Mouse (Mus musculus): Measurements from ENCODE around the gene Tmem210.
A peak's percentile ranks its signal among the peaks of the same experiment; 100 is the strongest.
"Not testable (repeated sequence)": the region's sequence is repeated elsewhere in the genome, so short reads cannot be mapped to it uniquely, and the experiment has no call there.

Tmem210 gene

GRCm38 (mm10) chr2:25287927-25288649 lies at the start of gene Tmem210:
Gene Tmem210, plus strand, starts transcription at chr2:25288145.
- DNase-seq (ENCODE audit: low spot score) = no peak

DNA sequence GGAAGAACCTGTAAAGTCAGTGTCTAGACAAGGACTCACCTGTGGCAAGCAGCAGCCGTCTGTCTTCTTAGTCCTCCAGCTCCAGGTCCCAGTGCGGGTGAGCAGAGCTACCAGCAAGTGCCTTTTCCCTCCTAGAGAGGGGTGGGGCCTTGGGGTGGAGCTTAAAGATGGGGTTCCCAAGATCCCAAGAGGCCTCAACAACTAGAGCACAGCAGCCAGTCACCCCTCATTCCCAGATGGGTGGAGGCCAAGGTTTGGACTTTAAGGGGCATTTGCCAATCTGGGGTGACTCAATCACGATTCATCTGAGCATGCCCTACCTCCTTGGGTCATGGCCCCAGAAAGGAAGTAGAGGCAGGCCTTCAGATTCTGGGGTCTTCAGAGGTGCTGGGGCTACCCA lies 48.2 kb upstream of the Tmem210 start:
- DNase-seq (ENCODE audit: low spot score) = no peak

GRCm38 (mm10) chr2:25240310-25240709 lies 47.6 kb upstream of the Tmem210 start:
- DNase-seq (ENCODE audit: low spot score) = no peak

GRCm38 (mm10) chr2:25240723-25241437 lies 47.1 kb upstream of the Tmem210 start:
- peak; percentile 68 for DNase-seq (ENCODE audit: low spot score)

- no peak for DNase-seq (ENCODE audit: low spot score)
These were observed 46.5 kb upstream of the Tmem210 start for GRCm38 (mm10) chr2:25241438-25241775.

DNA sequence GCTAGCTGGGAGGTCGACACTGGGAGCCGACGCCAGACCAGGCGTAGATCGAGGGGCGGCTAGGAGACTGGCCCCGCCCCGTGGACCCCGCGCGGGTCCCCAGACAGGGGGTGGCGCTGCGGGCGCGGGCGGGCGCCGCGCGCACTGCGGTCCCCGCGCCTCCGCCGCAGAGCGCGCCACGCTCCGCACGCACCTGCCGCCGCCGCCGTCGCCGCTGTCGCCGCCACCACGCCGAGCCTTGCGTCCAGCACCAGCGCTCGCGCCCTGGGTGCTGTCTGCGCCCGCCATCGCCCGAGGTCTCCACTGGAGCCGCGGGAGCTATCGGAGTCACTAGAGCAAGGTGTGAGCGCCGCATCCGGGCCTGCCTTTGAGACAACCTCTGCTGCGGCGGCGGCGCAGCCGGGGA lies 45.8 kb upstream of the Tmem210 start, which contains the start of the genes Rnf208 and Cysrt1:
TSS of gene Rnf208 (plus strand) at position 155 of the 406 bp plus-strand sequence.
TSS of gene Cysrt1 (minus strand) at position 352 of the 406 bp plus-strand sequence.
- DNase-seq (ENCODE audit: low spot score) = no peak

DNA sequence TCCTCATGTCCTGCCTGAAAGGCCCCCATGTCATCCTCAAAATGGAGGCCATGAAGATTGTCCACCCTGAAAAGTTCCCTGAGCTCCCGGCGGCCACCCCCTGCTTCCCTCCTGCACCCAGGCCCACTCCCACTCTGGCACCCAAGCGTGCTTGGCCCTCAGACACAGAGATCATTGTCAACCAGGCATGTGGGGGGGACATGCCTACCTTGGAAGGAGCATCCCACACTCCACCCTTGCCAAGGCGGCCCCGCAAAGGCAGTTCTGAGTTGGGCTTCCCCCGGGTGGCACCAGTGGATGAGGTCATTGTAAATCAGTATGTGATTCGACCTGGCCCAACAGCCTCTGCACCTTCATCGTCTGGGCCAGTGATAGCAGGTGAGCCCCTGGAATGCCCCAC lies 44.6 kb upstream of the Tmem210 start:
- DNase-seq (ENCODE audit: low spot score) = no peak

GRCm38 (mm10) chr2:25244144-25244543 lies 43.8 kb upstream of the Tmem210 start:
- DNase-seq (ENCODE audit: low spot score) = no peak

DNA sequence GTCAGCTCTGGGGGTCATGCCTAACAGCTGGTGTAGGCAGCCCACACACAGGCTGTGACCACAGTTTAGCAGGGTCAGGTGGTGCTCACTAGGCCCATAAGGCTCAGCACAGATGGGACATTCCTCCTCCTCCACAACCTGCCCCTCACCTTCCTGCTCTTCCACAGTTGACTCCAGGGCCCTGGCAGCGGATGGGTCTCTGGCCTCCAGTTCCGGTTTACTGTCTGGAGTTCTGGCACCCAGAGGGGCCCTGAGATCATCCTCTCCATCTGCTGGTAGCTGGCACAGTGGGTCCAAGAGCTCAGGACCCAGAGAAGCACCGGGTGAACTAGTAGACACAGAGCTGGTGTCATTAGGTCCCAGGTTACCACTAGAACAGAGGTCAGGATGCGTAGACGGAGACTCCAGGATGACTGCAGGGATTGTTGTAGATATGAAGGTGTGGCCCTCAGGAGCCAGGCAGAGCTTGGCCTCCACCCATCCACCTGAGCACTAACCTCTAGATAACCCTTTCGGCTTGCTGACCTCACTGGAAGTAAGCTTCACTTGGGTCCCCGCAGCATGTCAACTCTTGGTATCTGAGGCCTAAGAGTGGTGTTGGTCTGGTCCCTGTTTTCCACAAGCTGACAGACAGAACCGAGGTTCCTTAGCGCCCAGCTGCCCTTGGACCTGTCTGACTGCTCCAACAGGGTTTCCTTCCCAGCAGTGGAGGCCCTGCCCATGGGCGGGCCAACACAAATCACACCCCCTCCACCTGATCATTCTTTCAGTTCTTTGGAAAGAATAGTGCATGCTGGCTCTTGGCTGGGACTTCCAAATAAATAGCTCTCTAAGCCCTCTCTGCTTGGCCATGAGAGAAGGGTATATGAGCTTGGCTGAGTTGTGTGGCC lies 41.5 kb upstream of the Tmem210 start, which contains the start of gene AL732309.1:
TSS of gene AL732309.1 (minus strand) at position 681 of the 890 bp plus-strand sequence.
- no peak for DNase-seq (ENCODE audit: low spot score)

DNA sequence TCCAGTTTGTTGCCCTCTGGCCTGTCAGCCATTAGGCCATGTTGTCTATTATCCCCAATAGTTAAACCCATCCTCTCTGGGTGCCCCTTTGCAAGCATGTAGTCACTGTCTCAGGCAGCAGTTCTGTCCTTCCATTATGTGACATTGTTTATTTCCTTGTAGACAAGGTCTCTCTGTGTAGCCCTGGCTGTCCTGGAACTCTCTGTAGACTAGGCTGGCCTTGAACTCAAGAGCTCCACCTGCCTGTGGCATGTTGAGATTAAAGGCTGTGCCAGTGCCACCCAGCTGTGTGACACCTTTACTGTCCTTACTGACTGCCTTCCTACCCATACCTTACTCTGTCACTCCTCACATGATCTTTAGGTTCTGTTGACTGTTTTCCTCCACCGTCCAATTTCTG lies 35.6 kb upstream of the Tmem210 start:
- no peak for DNase-seq (ENCODE audit: low spot score)

- peak; percentile 68 for DNase-seq (ENCODE audit: low spot score)
These were observed 32.6 kb upstream of the Tmem210 start, which contains the start of gene Tmem203 for GRCm38 (mm10) chr2:25255284-25255779. Gene Tmem203, plus strand, starts transcription at chr2:25255439.

DNA sequence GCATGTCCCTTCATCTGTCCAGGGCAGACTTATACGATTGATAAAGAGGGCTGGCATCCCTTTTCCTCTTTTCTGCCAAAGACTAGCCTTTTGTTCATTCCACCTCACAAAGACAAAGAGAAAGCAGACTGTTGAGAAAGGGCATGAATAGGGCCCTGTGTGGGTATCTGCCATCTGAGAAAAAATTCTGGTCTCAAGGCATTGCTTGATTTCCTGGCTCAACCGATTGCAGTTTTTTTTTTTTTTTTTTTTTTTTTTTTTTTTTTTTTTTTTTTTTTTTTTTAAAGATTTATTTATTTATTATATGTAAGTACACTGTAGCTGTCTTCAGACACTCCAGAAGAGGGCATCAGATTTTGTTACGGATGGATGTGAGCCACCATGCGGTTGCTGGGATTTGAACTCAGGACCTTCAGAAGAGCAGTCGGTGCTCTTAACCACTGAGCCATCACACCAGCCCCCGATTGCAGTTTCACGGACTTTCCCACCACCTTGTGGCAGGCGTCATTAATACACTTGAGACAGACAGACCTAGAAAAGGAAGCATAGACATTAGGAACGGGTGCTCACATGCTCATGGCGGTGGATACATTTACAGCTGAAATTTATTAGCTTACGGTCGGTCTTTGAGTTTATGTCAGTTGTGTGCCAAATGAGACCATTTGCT lies 31.4 kb upstream of the Tmem210 start:
- DNase-seq (ENCODE audit: low spot score) = not testable (repeated sequence)

DNA sequence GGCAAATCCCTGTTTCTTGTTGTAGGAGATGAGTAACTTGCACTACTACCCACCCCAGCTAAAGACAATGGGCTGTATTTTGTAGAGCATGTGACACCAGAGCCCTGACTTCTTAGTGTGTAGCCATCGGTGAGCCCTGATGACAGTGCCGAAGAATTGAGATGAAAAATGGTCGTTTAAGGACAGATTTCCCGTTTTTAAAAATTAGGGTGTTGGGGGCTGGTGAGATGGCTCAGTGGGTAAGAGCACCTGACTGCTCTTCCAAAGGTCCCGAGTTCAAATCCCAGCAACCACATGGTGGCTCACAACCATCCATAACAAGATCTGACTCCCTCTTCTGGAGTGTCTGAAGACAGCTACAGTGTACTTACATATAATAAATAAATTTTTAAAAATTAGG lies 30.7 kb upstream of the Tmem210 start:
- not testable (repeated sequence) for DNase-seq (ENCODE audit: low spot score)

DNA sequence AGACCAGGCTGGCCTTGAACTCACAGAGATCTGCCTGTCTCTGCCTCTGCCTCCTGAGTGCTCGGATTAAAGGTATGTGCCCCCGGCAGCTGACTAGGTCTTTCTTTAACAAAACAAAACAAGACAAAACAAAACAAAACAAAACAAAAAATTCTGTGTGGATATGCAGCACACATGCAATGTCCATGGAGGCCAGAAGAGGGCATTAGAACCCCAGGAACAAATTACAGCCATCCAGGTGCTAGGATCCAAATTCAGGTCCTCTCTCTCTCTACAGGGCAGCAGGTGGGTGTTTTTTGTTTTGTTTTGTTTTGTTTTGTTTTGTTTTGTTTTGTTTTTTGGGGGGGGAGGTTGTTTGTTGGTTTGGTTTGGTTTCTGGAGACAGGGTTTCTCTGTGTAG lies 29.1 kb upstream of the Tmem210 start:
- no peak for DNase-seq (ENCODE audit: low spot score)

- DNase-seq (ENCODE audit: low spot score) = no peak
These were observed 26.1 kb upstream of the Tmem210 start for GRCm38 (mm10) chr2:25261870-25262269.

DNA sequence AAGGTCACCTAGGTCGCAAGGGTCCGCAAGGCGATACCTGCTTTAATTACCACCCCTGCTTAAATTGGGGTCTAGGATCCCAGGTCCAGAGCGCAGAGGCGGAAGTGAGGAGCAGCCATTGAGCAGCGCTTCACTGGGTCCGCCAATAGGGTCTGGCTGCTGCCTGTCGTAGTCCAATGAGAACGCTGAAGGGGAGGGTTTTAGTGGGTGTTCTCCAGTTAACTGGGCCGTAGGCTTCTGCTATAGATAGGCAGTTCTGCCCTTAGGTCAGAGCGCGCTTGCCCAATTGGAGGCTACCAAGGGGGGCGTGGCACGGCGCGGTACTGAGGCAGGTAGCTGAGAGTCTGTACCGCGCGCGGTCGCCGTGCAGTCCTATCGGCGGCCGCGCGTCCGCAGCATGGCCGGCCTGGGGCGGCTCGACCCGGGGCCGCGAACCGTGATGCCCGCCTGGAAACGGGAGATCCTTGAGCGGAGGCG lies 25.6 kb upstream of the Tmem210 start, which contains the start of gene Tprn:
TSS of gene Tprn (plus strand) at position 328 of the 477 bp plus-strand sequence.
- DNase-seq (ENCODE audit: low spot score) = peak; percentile 95

GRCm38 (mm10) chr2:25262795-25263622 lies 24.9 kb upstream of the Tmem210 start:
- no peak for DNase-seq (ENCODE audit: low spot score)

DNA sequence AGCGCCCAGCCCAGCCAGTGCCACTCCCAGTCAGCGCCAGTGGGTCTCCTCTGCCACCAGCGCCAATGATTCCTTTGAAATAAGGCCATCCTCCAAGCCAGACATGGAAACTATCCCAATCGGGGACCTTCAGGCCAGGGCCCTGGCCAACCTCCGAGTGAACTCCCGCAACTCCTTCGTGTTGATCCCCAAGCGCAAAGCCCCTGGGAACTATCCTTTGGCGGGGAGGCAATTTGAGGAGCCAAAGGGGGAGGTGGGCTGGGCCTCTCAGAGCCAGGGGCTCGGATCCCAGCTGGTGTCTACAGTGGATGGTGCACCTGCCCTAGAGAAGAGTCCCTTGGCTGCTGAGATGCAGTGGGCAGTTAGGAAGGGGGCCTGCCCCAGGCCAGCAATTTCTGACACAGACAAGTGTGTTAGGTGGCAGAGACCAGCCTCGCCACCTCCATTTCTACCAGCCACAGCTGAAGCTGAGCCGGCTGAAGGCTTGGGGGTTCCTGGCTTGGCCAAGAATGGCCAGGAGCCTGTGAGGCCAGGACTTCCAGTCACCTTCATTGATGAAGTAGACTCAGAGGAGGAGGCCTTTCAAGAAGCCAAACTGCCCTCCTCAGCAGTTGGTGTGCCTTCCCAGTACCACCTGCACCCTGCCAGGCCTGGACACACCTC lies 24.2 kb upstream of the Tmem210 start:
- no peak for DNase-seq (ENCODE audit: low spot score)

- no peak for DNase-seq (ENCODE audit: low spot score)
These were observed 23.7 kb upstream of the Tmem210 start for GRCm38 (mm10) chr2:25264286-25264660.

DNA sequence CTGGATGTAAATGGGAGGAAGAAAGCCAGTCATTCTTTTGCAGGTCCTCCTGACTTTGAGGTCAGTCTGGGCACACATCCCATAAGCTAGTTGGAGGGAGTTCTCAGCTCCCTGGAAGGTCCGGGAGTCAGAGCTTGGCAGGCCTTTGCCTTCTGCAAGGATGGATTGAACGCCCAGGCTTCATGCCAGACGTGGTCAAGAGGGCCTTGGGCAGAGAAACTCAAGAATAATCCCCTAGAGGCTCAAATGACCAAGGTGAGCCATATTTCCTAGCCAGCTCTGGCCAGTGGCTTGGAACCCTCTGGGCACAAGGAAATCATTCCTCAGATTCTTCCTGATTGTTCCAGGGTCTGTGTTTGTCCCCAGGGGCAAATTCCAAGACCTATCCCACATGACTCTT lies 23.1 kb upstream of the Tmem210 start:
- no peak for DNase-seq (ENCODE audit: low spot score)

All from ovary, adult 18-20 months (tissue).